Mouse (Mus musculus) cerebellum, adult 9-11 months (tissue): Measurements from ENCODE around the gene Fam78a.

Experiments
- DNase-seq: peaks from one replicate; pipeline ENCODE4 v3.0.0; 2022

The Fam78a gene

GRCm38 (mm10) chr2:32037279-32037858 lies 47.3 kb downstream of the Fam78a start:
- DNase-seq = no peak

- DNase-seq = no peak
Observed at GRCm38 (mm10) chr2:32034206-32034605, 50.5 kb downstream of the Fam78a start.

- peak; percentile 27 for DNase-seq
Observed at GRCm38 (mm10) chr2:32033436-32033835, 51.2 kb downstream of the Fam78a start.

GRCm38 (mm10) chr2:32029636-32030035 lies 55.0 kb downstream of the Fam78a start:
- DNase-seq = peak; percentile 58

- DNase-seq = no peak
Observed at GRCm38 (mm10) chr2:32024372-32024771, 60.3 kb downstream of the Fam78a start.

- DNase-seq = no peak
Observed at GRCm38 (mm10) chr2:32020229-32020628, 64.4 kb downstream of the Fam78a start.

GRCm38 (mm10) chr2:32019704-32020103 lies 65.0 kb downstream of the Fam78a start:
- no peak for DNase-seq

GRCm38 (mm10) chr2:32008716-32009115 lies 75.9 kb downstream of the Fam78a start:
- no peak for DNase-seq

GRCm38 (mm10) chr2:32008311-32008710 lies 76.3 kb downstream of the Fam78a start:
- DNase-seq = no peak
